Mouse (Mus musculus) liver, adult 2 months (tissue): Measurements from ENCODE around the gene Hoxc5. TPM values are rescaled to one million over a fixed set of nuclear protein-coding genes. Genes with fewer than 3 reads are reported as not detected.

Source experiments
- DNase-seq: peaks from one replicate; pipeline ENCODE4 v3.0.0-alpha.2; 2011; ENCODE audit warnings: low read depth, low spot score; ENCODE audit errors: extremely low read depth
- H3K27ac ChIP-seq: fragments of 200-500 bp; replicated peaks from 2 replicates; pipeline ENCODE4 v1.5.1; 2012; ENCODE audit warnings: low read depth, mild to moderate bottlenecking, control low read depth, inconsistent platforms, low read length; ENCODE audit not compliant: insufficient read depth
- H3K27me3 ChIP-seq: fragments of 200-500 bp; 2 replicates; pipeline ENCODE4 v1.6.1; 2012; ENCODE audit warnings: mild to moderate bottlenecking, moderate library complexity, low read length, inconsistent platforms; ENCODE audit not compliant: control insufficient read depth, insufficient read depth
- H3K36me3 ChIP-seq: fragments of 200-500 bp; 2 replicates; pipeline ENCODE4 v1.6.1; 2012; ENCODE audit warnings: low read length, inconsistent platforms; ENCODE audit not compliant: control insufficient read depth, insufficient read depth
- H3K4me1 ChIP-seq: fragments of 200-500 bp; 2 replicates; pipeline ENCODE4 v1.6.1; 2011; ENCODE audit warnings: low read length; ENCODE audit not compliant: control insufficient read depth, insufficient read depth
- H3K4me3 ChIP-seq: fragments of 200-500 bp; 2 replicates; pipeline ENCODE4 v1.5.1; 2011; ENCODE audit warnings: low read depth, mild to moderate bottlenecking, control low read depth, low read length, moderate library complexity; ENCODE audit not compliant: insufficient read depth
- H3K79me2 ChIP-seq: fragments of 200-500 bp; 2 replicates; pipeline ENCODE4 v1.6.1; 2012; ENCODE audit warnings: inconsistent platforms, mild to moderate bottlenecking, low read length, moderate library complexity; ENCODE audit not compliant: control insufficient read depth, insufficient read depth
- H3K9ac ChIP-seq: fragments of 200-500 bp; 2 replicates; pipeline ENCODE4 v1.6.1; 2012; ENCODE audit warnings: low read depth, mild to moderate bottlenecking, control low read depth, inconsistent platforms, low read length
- CTCF ChIP-seq: fragments of 200-500 bp; IDR thresholded peaks from 2 replicates; pipeline ENCODE4 v1.5.1; 2011; ENCODE audit warnings: low read depth, low read length, control low read depth
- POLR2A ChIP-seq: fragments of 200-500 bp; IDR thresholded peaks from 2 replicates; pipeline ENCODE4 v1.6.1; 2011; ENCODE audit warnings: low read length, control low read depth; ENCODE audit not compliant: insufficient read depth; ENCODE audit errors: extremely low read depth
- WGBS: fragments of 180-500 bp; shearing (Covaris S2); methylation state at CpG from one replicate; pipeline ENCODE4 v1.1.7; 2018; 5-methylcytosine and 5-hydroxymethylcytosine counted together
- polyA plus RNA-seq: library from polyadenylated mRNA; depleted of rRNA; stranded (reverse); fragments of >200 nt; gene quantifications from 2 replicates; pipeline ENCODE4 v1.2.3, GENCODE M21; 2012
- total RNA-seq: library from RNA; depleted of rRNA; stranded (reverse); fragments of >200 nt; gene quantifications from 2 replicates; pipeline ENCODE4 v1.2.3, GENCODE M21; 2014

Hoxc5 gene
- total and polyA plus RNA-seq, 2 experiments: under 0.01 TPM; not detected in 1

DNA sequence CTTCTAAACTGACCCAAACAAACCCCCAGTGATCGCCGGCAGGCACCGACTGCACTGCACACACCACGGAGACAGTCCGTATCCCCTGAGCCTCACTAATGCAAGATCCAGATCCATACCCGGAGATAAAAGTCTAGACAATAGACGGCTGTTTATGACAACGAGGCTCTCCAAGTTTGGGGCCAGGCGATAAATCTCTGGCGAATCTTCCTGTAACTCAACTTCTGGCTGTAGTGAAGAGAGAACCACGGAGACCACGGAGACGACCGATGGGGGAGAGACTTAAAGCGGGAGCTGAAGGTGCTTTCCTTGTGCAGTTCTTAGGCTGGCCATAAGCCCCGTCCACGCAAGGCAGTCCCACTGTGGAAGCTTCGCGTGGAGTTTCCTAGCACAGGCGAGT, 17.5 kb upstream of the Hoxc5 start:
- Histone ChIP-seq H3K36me3 (no peaks in the 10 kb centered on the region), H3K4me1 (no peaks in the 10 kb centered on the region), H3K9ac (no peak overlapping the region), H3K27me3 (peaks cover 30% of the 10 kb centered on the region), H3K27ac (no peak overlapping the region), H3K79me2 (no peaks in the 10 kb centered on the region), H3K4me3 (no peak overlapping the region)
- 6% methylated on average over 20 of the region's 20 CpGs for WGBS
- no peak for DNase-seq
- TF ChIP-seq CTCF: no peak
- TF ChIP-seq POLR2A: no peak

DNA sequence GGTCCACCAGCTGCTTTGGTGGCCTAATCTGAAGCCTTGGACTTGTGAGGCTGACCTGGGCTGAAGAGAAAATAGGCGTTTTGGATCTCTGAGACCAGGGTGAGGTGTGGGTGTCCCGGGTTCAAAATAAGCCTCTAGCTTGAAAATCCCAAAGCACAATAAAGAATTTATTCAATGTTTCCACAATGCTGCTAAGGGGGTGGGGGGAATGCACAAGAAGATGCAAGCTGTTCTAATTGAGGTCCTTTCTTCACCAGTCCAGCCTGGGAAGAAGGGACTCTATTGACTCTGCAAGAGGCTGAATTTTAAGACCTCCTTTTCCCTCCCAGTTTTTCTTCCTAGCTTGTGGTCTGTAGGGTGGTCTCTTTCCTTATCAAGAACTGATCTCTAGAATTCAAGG, 16.4 kb upstream of the Hoxc5 start:
- Histone ChIP-seq H3K79me2 (no peaks in the 10 kb centered on the region), H3K4me1 (no peaks in the 10 kb centered on the region), H3K27me3 (peaks cover 37% of the 10 kb centered on the region), H3K9ac (no peak overlapping the region), H3K4me3 (no peak overlapping the region), H3K36me3 (no peaks in the 10 kb centered on the region), H3K27ac (no peak overlapping the region)
- WGBS: 10% methylated on average over 2 of the region's 2 CpGs
- TF ChIP-seq CTCF: no peak
- no peak for DNase-seq

- no peaks in the 10 kb centered on the region for H3K36me3 ChIP-seq
- no peak for TF ChIP-seq CTCF
- WGBS: 10% methylated on average over 6 of the region's 6 CpGs
- no peak for DNase-seq
- H3K79me2 ChIP-seq: no peaks in the 10 kb centered on the region
- H3K27ac ChIP-seq: no peak overlapping the region
- peaks cover 40% of the 10 kb centered on the region for H3K27me3 ChIP-seq
- no peak overlapping the region for H3K4me3 ChIP-seq
- H3K9ac ChIP-seq: no peak overlapping the region
- no peaks in the 10 kb centered on the region for H3K4me1 ChIP-seq
Observed at GRCm38 (mm10) chr15:102953561-102953960, 13.7 kb upstream of the Hoxc5 start.

GRCm38 (mm10) chr15:102954192-102955006, 12.8 kb upstream of the Hoxc5 start, which contains the start of gene Hoxc11:
Gene Hoxc11, plus strand, starts transcription at chr15:102954427.
- TF ChIP-seq CTCF: no peak
- TF ChIP-seq POLR2A: no peak
- no peak for DNase-seq
- H3K36me3 ChIP-seq: no peaks in the 10 kb centered on the region
- 3% methylated on average over 57 of the region's 57 CpGs for WGBS
- H3K79me2 ChIP-seq: no peaks in the 10 kb centered on the region
- no peaks in the 10 kb centered on the region for H3K4me1 ChIP-seq
- H3K27me3 ChIP-seq: peaks cover 33% of the 10 kb centered on the region
- no peak within 1 kb of the TSS for H3K9ac ChIP-seq
- no peak within 1 kb of the TSS for H3K27ac ChIP-seq
- H3K4me3 ChIP-seq: no peak within 1 kb of the TSS

GRCm38 (mm10) chr15:102955007-102955382, 12.2 kb upstream of the Hoxc5 start:
- TF ChIP-seq CTCF (no peak), POLR2A (no peak)
- WGBS: 2% methylated on average over 28 of the region's 28 CpGs
- Histone ChIP-seq H3K9ac (no peak overlapping the region), H3K27me3 (peaks cover 32% of the 10 kb centered on the region), H3K79me2 (no peaks in the 10 kb centered on the region), H3K36me3 (no peaks in the 10 kb centered on the region), H3K4me3 (no peak overlapping the region), H3K4me1 (no peaks in the 10 kb centered on the region), H3K27ac (no peak overlapping the region)
- no peak for DNase-seq

DNA sequence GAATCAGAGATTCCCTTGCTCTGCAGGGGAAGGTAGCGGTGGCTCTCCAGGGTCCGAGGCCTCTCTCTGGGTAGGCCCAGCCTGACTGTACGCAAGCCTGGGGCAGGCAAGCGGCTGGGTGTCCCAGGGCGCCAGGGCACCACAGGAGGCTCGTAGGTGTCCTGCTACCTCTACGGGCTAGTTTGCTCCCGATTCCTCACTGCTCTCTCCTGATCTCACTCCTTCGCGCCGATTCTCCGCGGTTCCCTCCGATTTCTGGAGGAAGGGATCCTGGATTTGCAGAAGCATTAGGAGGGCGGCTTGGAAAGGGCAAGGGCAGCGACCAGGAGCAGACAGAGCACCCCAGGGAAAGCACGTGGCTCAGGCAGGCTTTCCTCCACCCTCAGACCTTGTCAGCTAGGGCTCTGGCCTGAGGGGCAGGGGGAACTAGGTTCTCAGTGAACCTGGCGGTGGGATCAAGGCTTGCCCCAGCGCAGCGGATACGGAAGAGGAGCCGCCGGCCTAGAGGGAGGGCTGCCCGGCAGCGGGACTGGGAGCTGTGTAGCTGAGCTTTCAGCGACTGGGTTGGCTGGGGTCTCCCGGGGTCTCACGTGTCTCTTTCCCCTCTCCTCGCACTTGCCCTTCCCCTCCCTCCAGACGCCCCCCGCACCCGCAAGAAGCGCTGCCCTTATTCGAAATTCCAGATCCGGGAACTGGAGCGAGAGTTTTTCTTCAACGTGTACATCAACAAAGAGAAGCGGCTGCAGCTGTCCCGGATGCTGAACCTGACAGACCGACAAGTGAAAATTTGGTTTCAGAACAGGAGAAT, 11.2 kb upstream of the Hoxc5 start:
- no peak for TF ChIP-seq POLR2A
- no peak for TF ChIP-seq CTCF
- no peak overlapping the region for H3K4me3 ChIP-seq
- no peak for DNase-seq
- no peaks in the 10 kb centered on the region for H3K36me3 ChIP-seq
- no peaks in the 10 kb centered on the region for H3K4me1 ChIP-seq
- no peaks in the 10 kb centered on the region for H3K79me2 ChIP-seq
- H3K9ac ChIP-seq: no peak overlapping the region
- H3K27me3 ChIP-seq: peaks cover 31% of the 10 kb centered on the region
- WGBS: 4% methylated on average over 40 of the region's 40 CpGs
- H3K27ac ChIP-seq: no peak overlapping the region
